Mouse (Mus musculus) MEL (cell line): ENCODE measurements around the gene Ccdc57. TPM values are rescaled to one million over a fixed set of nuclear protein-coding genes. Genes with fewer than 3 reads are reported as not detected.
A peak's percentile ranks its signal among the peaks of the same experiment; 100 is the strongest.
"Not testable (repeated sequence)": the region's sequence is repeated elsewhere in the genome, so short reads cannot be mapped to it uniquely, and the experiment has no call there.

ENCODE experiments used
- DNase-seq: peaks from one replicate; pipeline ENCODE4 v3.0.0; 2011; ENCODE audit warnings: low read depth, low spot score
- H3K27ac ChIP-seq: 2 replicates; pipeline ENCODE4 v1.5.1; 2012; ENCODE audit warnings: low read depth, mild to moderate bottlenecking, control low read depth, low read length, moderate library complexity; ENCODE audit not compliant: control insufficient read depth
- H3K27me3 ChIP-seq, 2 experiments: fragments of 150-350 bp in 1 of 2; sonication (generic) in 1 of 2; 2 replicates each; pipeline ENCODE4 v1.6.1; 2012; ENCODE audit warnings: low read length in 2 of 2, mild to moderate bottlenecking in 2 of 2, improper control_type of control experiment in 1 of 2, moderate library complexity in 1 of 2; ENCODE audit not compliant: insufficient read depth in 2 of 2, control insufficient read depth in 1 of 2
- H3K36me3 ChIP-seq, 2 experiments: 2 replicates each; pipeline ENCODE4 v1.6.1; 2012 to 2014; ENCODE audit warnings: low read length in 2 of 2, improper control_type of control experiment in 1 of 2, inconsistent platforms in 1 of 2, mild to moderate bottlenecking in 1 of 2; ENCODE audit not compliant: insufficient read depth in 2 of 2, control insufficient read depth in 1 of 2
- H3K4me1 ChIP-seq, 2 experiments: fragments of 150-350 bp in 1 of 2; sonication (generic) in 1 of 2; 2 replicates each; pipeline ENCODE4 v1.6.1; 2012; ENCODE audit warnings: low read length in 2 of 2, improper control_type of control experiment in 1 of 2, mild to moderate bottlenecking in 1 of 2; ENCODE audit not compliant: insufficient read depth in 2 of 2, control insufficient read depth in 1 of 2
- H3K4me3 ChIP-seq, 2 experiments: fragments of 150-350 bp in 1 of 2; sonication (generic) in 1 of 2; 2 replicates each; pipeline ENCODE4 v1.5.1; 2012; ENCODE audit warnings: low read depth in 2 of 2, low read length in 2 of 2, mild to moderate bottlenecking in 2 of 2, moderate library complexity in 2 of 2, control low read depth in 1 of 2, improper control_type of control experiment in 1 of 2; ENCODE audit not compliant: control insufficient read depth in 1 of 2, insufficient read depth in 1 of 2
- H3K79me2 ChIP-seq: 2 replicates; pipeline ENCODE4 v1.6.1; 2012; ENCODE audit warnings: mild to moderate bottlenecking, low read length, moderate library complexity; ENCODE audit not compliant: control insufficient read depth, poor library complexity, insufficient read depth
- H3K9ac ChIP-seq: 2 replicates; pipeline ENCODE4 v1.6.1; 2012; ENCODE audit warnings: low read depth, mild to moderate bottlenecking, control low read depth, low read length, moderate library complexity; ENCODE audit not compliant: control insufficient read depth, poor library complexity, severe bottlenecking
- H3K9me3 ChIP-seq: fragments of 150-350 bp; sonication (generic); replicated peaks from 2 replicates; pipeline ENCODE4 v1.6.1; 2012; ENCODE audit warnings: mild to moderate bottlenecking, low read length, improper control_type of control experiment, moderate library complexity; ENCODE audit not compliant: insufficient read depth
- CHD1 ChIP-seq: IDR thresholded peaks from 2 replicates; pipeline ENCODE4 v1.6.1; 2012; ENCODE audit warnings: low read depth, mild to moderate bottlenecking, inconsistent platforms, low read length, improper control_type of control experiment
- CHD2 ChIP-seq: IDR thresholded peaks from 2 replicates; pipeline ENCODE4 v1.6.1; 2011; ENCODE audit warnings: low read length, improper control_type of control experiment
- CTCF ChIP-seq, 3 experiments: IDR thresholded peaks in 2 of 3; conservative IDR thresholded peaks in 1 of 3; 2 replicates each; pipeline ENCODE4 v1.5.1; 2011 to 2012; ENCODE audit warnings: low read length in 3 of 3, low read depth in 2 of 3, mild to moderate bottlenecking in 2 of 3, improper control_type of control experiment in 1 of 3, inconsistent platforms in 1 of 3, mixed read lengths in 1 of 3, moderate library complexity in 1 of 3; ENCODE audit not compliant: control insufficient read depth in 1 of 3, insufficient read depth in 1 of 3, poor library complexity in 1 of 3, severe bottlenecking in 1 of 3
- GABPA ChIP-seq: IDR thresholded peaks from 2 replicates; pipeline ENCODE4 v1.6.1; 2012; ENCODE audit warnings: low read depth, mild to moderate bottlenecking, inconsistent platforms, low read length, improper control_type of control experiment, moderate library complexity
- GATA1 ChIP-seq: IDR thresholded peaks from 2 replicates; pipeline ENCODE4 v1.6.1; 2011; ENCODE audit warnings: low read depth, low read length, improper control_type of control experiment
- MAFK ChIP-seq: IDR thresholded peaks from 2 replicates; pipeline ENCODE4 v1.6.1; 2011; ENCODE audit warnings: low read depth, mild to moderate bottlenecking, low read length, improper control_type of control experiment, borderline replicate concordance
- MAZ ChIP-seq: IDR thresholded peaks from 2 replicates; pipeline ENCODE4 v1.6.1; 2012; ENCODE audit warnings: low read depth, mild to moderate bottlenecking, inconsistent platforms, low read length, improper control_type of control experiment
- MXI1 ChIP-seq: IDR thresholded peaks from 2 replicates; pipeline ENCODE4 v1.6.1; 2011; ENCODE audit warnings: mild to moderate bottlenecking, low read depth, low read length, improper control_type of control experiment
- NRF1 ChIP-seq: IDR thresholded peaks from 2 replicates; pipeline ENCODE4 v1.6.1; 2014; ENCODE audit warnings: low read depth, mild to moderate bottlenecking, inconsistent platforms, low read length, improper control_type of control experiment, moderate library complexity; ENCODE audit not compliant: poor library complexity, insufficient read depth, severe bottlenecking
- POLR2A ChIP-seq, 2 experiments: IDR thresholded peaks; 2 replicates each; pipeline ENCODE4 v1.6.1; 2011 to 2012; ENCODE audit warnings: low read length in 2 of 2, mild to moderate bottlenecking in 2 of 2, control low read depth in 1 of 2, improper control_type of control experiment in 1 of 2, low read depth in 1 of 2, moderate library complexity in 1 of 2; ENCODE audit not compliant: control insufficient read depth in 1 of 2, insufficient read depth in 1 of 2, poor library complexity in 1 of 2
- POLR2AphosphoS2 ChIP-seq: IDR thresholded peaks from 2 replicates; pipeline ENCODE4 v1.6.1; 2011; ENCODE audit warnings: low read length, improper control_type of control experiment
- RAD21 ChIP-seq: IDR thresholded peaks from 2 replicates; pipeline ENCODE4 v1.6.1; 2011; ENCODE audit warnings: mild to moderate bottlenecking, low read depth, low read length, improper control_type of control experiment
- SMC3 ChIP-seq: IDR thresholded peaks from 2 replicates; pipeline ENCODE4 v1.6.1; 2011; ENCODE audit warnings: low read depth, low read length, improper control_type of control experiment
- UBTF ChIP-seq: IDR thresholded peaks from 2 replicates; pipeline ENCODE4 v1.6.1; 2012; ENCODE audit warnings: low read depth, mild to moderate bottlenecking, inconsistent platforms, low read length, improper control_type of control experiment, moderate library complexity, borderline replicate concordance; ENCODE audit not compliant: insufficient read depth
- ZC3H11A ChIP-seq: IDR thresholded peaks from 2 replicates; pipeline ENCODE4 v1.6.1; 2012; ENCODE audit warnings: low read depth, mild to moderate bottlenecking, inconsistent platforms, low read length, improper control_type of control experiment
- ZKSCAN1 ChIP-seq: IDR thresholded peaks from 2 replicates; pipeline ENCODE4 v1.6.1; 2012; ENCODE audit warnings: low read depth, mild to moderate bottlenecking, inconsistent platforms, low read length, improper control_type of control experiment, moderate library complexity
- ZMIZ1 ChIP-seq: IDR thresholded peaks from 2 replicates; pipeline ENCODE4 v1.6.1; 2012; ENCODE audit warnings: low read depth, mild to moderate bottlenecking, inconsistent platforms, low read length, improper control_type of control experiment, moderate library complexity
- polyA plus RNA-seq, 2 experiments: library from polyadenylated mRNA; stranded (reverse) in 1 of 2; unstranded in 1 of 2; fragments of >175 nt in 1 of 2; fragments of >200 nt in 1 of 2; gene quantifications; 2 replicates each; pipeline versions ENCODE4 v1.2.1 to v1.2.4; 2012; ENCODE audit warnings: low replicate concordance in 2 of 2, low read depth in 1 of 2; ENCODE audit not compliant: insufficient read length in 2 of 2, insufficient read depth in 1 of 2, missing spikeins in 1 of 2
- total RNA-seq: library from RNA; depleted of rRNA; stranded (reverse); fragments of 300-350 nt; gene quantifications from 2 replicates; pipeline ENCODE4 v1.2.3, GENCODE M21; 2012

The Ccdc57 gene
- total and polyA plus RNA-seq, 3 experiments, result 5.3 to 7.4 TPM; not detected in 1

DNA sequence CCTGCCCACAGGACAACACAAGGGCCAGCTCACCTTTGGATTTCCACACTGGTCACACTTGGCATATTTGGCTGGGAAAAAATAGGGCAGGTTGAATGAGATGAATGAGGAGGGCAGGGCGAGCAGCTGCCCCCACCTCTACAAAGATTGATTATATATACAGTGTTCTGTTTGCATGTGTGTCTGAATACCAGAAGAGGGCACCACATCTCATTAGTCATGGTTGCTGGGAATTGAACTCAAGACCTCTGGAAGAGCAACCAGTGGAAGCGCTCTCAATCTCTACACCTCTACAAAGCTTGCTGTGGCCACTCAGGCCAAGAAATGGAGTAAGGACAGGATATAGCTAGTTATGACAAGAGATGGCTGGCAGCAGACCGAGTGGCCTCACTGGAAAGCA lies 142.9 kb downstream of the Ccdc57 start:
- Histone ChIP-seq H3K79me2 (peaks cover 23% of the 10 kb centered on the region), H3K9ac (no peak overlapping the region), H3K36me3 (peaks cover 7% of the 10 kb centered on the region in 2 experiments), H3K4me3 (no peak overlapping the region), H3K9me3 (no peaks in the 10 kb centered on the region), H3K27ac (no peak overlapping the region), H3K27me3 (no peaks in the 10 kb centered on the region), H3K4me1 (peaks cover 0 to 14% of the 10 kb centered on the region in 2 experiments; a peak in 1 of 4 replicates)
- TF ChIP-seq NRF1 (no peak), SMC3 (peak; percentile 48), CHD1 (no peak), RAD21 (peak; percentile 17), MAFK (no peak), CTCF (IDR thresholded peaks at IDR 0.05 in 2 of 3, conservative IDR thresholded peaks at IDR 0.05 in 1 of 3; ENCODE audit: control insufficient read depth in 1 of 3, insufficient read depth in 1 of 3, low read depth in 2 of 3, low read length in 3 of 3, poor library complexity in 1 of 3, severe bottlenecking in 1 of 3) (peak in 2 of 3 experiments; percentile 25 to 51; a peak in 4 of 6 replicates), POLR2AphosphoS2 (0 out of 2 replicates have a peak, but pooled peaks have one; percentile 3), CHD2 (no peak), MXI1 (no peak), ZC3H11A (no peak), MAZ (no peak), POLR2A (IDR thresholded peaks at IDR 0.05; ENCODE audit: control insufficient read depth in 1 of 2, insufficient read depth in 1 of 2, low read depth in 1 of 2, low read length in 2 of 2, poor library complexity in 1 of 2) (peak in 1 of 2 experiments; percentile 45; a peak in 1 of 4 replicates), UBTF (no peak), GABPA (no peak)
- DNase-seq, result peak; percentile 58

DNA sequence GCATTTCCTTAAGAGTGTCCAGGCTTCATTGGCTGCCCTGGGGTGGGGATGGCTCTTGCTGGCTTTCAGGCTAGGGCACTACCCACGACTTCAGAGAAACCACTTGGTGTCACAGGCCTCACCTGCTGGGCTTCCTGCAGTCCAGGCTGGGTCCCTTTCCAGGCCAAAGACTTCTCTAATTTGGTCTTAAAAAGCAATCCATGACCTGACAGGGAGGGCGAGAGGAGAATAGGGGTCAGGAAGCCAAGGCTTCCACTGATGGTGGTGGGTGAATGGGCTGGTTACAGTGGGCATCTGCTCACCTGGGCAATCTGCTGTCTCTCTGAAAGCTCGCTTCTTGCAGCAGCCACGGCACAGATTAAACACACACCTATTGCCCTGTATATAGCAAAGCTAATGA lies 143.3 kb downstream of the Ccdc57 start:
- no peaks in the 10 kb centered on the region for H3K9me3 ChIP-seq

DNA sequence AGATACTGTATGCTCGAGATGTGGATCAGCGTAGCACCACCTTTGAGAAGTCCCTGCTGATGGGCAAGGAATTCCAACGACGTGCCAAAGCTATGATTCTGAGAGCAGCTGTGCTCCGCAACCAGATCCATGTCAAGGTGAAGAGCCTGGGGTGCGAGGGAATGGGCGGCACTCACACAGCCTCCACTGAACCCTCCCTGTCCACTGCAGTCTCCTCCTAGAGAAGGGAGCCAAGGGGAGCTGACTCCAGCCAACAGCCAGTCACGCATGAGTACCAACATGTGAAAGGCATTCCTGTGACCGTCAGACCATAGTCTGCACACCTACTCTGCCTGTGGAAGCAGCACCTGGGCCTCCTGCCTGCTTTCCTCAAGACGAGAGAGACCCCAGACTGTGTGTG lies 144.2 kb downstream of the Ccdc57 start:
- not testable (repeated sequence) for H3K9me3 ChIP-seq, H3K27ac ChIP-seq, H3K4me3 ChIP-seq, H3K27me3 ChIP-seq, H3K36me3 ChIP-seq, H3K9ac ChIP-seq, DNase-seq
- Histone ChIP-seq H3K4me1 (peaks cover 0 to 12% of the 10 kb centered on the region in 2 experiments; a peak in 1 of 4 replicates), H3K79me2 (peaks cover 26% of the 10 kb centered on the region)

More for the DNA sequence above, 143.3 kb downstream of the Ccdc57 start:
- H3K4me1 ChIP-seq, result peaks cover 0 to 12% of the 10 kb centered on the region in 2 experiments; a peak in 1 of 4 replicates
- H3K27me3 ChIP-seq, result no peaks in the 10 kb centered on the region
- H3K27ac ChIP-seq, result no peak overlapping the region
- H3K36me3 ChIP-seq, result peaks cover 7% of the 10 kb centered on the region in 2 experiments
- no peak overlapping the region for H3K4me3 ChIP-seq
- H3K9ac ChIP-seq, result no peak overlapping the region
- peak; percentile 24 for DNase-seq
- TF ChIP-seq POLR2AphosphoS2 (peak; percentile 76; the same call in 1 of the 2 replicates), GATA1 (no peak), ZKSCAN1 (no peak), POLR2A (IDR thresholded peaks at IDR 0.05; ENCODE audit: control insufficient read depth in 1 of 2, insufficient read depth in 1 of 2, low read depth in 1 of 2, low read length in 2 of 2, poor library complexity in 1 of 2) (peak in 1 of 2 experiments; percentile 61; a peak in 2 of 4 replicates), ZMIZ1 (peak; percentile 8; the same call in 1 of the 2 replicates)
- H3K79me2 ChIP-seq, result peaks cover 23% of the 10 kb centered on the region
